Mouse (Mus musculus) kidney, postnatal 10 days (tissue): ENCODE results near the gene Npr1.

ENCODE experiments used
- DNase-seq: peaks from one replicate; pipeline ENCODE4 v3.0.0; 2021; ENCODE audit warnings: mixed read lengths

Npr1 gene

GRCm38 (mm10) chr3:90475831-90476611 lies 10.4 kb upstream of the Npr1 start, which contains the start of gene Ilf2:
Ilf2 (plus strand) TSS chr3:90476126.
- DNase-seq: peak; percentile 96

DNA sequence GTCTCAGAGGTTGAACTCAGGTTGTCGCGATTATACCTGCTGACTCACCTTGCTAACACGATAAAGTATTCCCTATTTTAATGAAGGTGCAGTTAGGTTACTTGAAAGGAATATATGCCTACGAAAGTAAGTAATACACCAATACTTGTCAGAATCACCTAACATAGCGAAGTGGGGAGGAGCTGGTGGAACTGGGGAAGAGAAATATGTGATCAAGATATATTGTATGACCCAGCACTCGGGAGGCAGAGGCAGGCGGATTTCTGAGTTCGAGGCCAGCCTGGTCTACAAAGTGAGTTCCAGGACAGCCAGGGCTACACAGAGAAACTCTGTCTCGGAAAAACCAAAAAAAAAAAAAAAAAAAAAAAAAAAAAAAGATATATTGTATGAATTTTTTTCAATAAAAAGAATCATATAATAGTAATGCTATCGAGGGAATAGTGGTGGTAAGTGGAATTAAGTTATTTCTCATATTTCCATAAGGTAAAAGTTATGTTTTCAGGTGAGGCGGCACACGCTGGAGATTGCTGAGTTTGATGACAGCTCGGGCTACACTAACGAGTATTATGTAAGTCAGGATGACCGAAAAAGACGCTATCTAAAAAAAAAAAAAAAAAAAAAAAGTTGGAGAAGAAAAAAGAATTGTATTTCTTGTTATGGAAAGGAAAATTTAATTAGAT lies 9.6 kb upstream of the Npr1 start:
- DNase-seq: no peak

DNA sequence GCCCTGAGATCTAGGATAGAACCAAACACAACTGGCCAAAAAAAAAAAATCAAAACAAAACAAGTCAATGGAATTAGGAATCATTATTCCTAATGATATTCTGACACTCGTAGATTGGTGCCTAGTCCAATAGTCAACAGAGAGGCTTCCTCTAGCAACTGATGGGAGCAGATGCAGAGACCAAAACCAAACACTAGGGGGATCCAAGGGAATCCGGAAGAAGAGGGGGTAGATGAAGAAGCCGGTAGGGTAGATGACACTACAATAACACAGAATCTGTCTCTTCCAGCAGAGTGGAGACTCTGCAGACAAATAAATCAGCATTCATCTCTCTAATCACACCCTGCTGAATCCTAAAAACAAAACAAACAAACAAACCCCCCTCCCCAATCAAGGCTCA lies 6.5 kb upstream of the Npr1 start:
- DNase-seq: peak; percentile 68

DNA sequence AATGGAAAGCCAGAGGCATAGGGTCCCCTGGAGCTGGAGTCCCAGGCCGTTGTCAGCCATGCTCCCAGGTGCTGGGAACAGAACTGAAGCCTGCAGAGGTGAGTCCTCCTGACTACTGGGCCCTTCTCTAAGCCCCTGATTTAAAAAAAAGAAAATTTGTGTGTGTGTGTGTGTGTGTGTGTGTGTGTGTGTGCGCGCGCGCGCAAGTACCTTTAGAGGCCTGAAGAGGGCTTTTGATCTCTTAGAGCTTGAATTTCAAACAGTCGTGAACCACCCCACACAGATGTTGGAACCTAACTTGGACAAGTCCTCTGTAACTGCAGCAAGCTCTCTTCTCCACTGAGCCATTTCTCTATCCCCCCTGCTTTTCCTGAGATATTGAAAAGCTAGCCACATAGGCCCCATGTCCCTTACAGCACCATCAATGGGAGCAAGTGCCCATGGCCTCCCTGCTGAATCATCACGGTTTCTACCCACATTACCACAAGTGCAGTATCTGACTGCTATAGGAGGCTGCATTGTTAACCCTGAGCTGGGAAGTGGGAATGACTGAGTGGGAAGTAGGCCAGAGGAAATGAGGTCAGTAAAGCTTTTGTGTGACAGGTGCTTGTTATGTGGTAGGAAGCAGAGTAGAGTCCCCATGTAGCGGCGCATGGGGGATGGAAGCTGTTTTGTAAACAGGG lies 2.1 kb upstream of the Npr1 start:
- DNase-seq: no peak

DNA sequence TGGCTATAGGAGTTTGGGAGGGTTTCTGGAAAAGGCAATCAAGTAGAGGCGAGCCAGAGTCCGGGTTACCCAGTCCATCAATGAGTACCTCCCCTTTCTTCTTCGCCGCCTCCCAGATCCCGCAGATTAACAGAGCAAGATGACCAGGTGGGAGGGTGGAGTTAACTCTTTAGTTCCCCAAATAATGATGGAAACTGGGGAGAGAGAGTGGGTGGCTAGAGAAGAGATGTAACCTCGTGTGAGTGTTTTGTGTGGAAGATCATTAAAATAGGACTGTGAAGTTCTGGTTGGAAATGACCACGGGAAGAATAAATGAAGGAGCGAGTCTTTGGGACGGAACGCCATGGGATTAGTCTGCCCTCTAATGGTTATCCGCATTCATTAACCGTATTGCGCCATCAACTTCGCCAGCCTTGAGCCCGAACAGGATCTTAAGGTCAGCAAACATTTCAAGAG lies 673 bp upstream of the Npr1 start:
- DNase-seq: peak; percentile 77

- DNase-seq: peak; percentile 54
These were observed 483 bp downstream of the Npr1 start for GRCm38 (mm10) chr3:90465081-90465685.

- DNase-seq: peak; percentile 54
These were observed 1.1 kb downstream of the Npr1 start for GRCm38 (mm10) chr3:90464552-90465080.

GRCm38 (mm10) chr3:90462579-90462978 lies 3.1 kb downstream of the Npr1 start:
- no peak for DNase-seq

- no peak for DNase-seq
These were observed 3.7 kb downstream of the Npr1 start for GRCm38 (mm10) chr3:90461935-90462334.

- DNase-seq: no peak
These were observed 5.4 kb downstream of the Npr1 start for GRCm38 (mm10) chr3:90460315-90460714.

DNA sequence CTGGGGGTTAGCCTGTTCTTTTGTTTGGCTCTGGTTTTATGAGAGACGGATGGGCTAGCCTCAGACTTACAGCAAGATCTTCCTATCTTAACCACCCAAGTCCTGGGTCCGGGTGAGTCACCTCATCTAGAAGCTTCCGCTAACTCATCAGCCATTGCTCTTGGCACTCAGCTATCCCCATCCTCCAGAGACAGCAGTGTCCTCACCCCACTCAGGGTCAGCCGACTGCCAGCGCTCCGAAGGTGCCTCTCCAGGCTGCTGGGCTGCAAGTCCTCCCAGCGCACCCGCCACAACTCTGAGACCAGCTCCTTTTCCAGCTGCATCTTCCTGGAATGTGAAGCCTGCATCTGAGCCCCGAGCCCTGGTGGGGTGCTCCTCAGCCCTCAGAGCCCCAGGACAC lies 5.9 kb downstream of the Npr1 start:
- no peak for DNase-seq

DNA sequence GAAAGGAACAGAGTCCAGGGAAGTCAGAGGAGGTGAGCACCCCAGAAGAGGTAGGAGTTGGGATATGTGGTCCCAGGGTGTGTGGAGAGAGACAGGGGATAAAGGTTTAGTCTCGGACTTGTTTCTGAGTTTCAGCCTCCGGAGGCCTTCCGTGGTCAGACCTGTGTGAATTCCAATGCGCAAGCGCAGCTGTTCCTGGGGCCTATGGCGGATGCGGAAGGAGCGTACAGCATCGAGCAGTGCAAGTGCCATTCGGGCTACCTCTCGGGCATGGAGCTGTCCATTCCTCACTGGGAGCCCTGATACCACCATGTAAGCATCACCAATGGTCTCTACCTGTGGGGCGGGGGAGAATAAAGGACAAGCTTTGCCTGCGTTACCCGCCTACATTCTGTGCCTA lies 10.7 kb downstream of the Npr1 start:
- no peak for DNase-seq

DNA sequence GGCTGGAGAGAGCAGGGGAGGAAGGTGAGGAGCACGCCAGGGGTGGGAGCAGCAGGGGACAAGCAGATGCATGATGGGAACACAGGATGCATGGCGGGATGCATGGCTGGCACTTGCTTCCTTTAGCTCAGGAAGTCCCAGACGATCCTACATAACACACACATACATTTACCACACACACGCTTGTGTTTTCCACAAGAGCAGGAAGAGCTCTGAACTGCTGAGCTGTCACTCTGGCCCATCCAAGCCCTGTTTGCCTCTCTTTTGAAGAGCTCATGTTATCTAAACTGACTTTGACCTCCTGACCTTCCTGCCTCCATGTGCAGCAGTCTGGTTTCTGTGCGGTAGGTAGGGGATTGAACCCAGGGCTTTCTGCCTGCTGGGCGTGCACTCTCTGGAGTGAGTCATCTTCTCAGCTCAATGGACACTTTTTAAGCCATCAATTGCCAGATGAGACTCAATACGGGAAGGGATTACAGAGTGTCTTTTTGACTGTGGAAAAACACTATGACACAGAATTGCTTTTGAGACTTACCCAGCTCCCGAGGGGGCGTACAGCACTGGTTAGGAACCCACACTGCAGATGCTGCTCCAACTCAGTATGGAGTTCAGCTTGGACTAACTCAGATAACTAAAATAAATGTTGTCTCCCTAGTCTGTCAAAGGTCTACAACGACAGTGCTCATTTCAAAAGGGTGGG lies 14.1 kb downstream of the Npr1 start:
- DNase-seq: peak; percentile 52

GRCm38 (mm10) chr3:90450874-90451273 lies 14.8 kb downstream of the Npr1 start:
- DNase-seq: no peak

DNA sequence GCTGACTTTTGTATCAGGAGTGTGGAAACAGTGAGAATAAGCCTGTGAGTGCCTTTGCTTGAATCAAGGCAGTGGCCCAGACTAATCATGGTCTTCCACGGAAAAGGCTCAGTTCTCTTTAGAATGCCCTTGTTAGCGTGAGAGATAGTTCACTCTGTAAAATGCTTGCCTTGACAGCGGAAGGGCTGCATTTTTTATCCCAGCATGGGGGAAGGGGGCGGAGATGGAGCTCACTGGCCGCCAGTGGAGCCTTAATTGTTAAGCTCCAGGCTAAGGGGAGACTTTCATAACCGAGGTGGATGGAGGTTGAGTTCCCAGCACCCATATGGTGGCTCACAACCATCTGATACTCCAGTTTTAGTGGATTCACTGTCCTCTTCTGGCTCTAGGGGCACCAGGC lies 17.0 kb downstream of the Npr1 start:
- peak; percentile 55 for DNase-seq

DNA sequence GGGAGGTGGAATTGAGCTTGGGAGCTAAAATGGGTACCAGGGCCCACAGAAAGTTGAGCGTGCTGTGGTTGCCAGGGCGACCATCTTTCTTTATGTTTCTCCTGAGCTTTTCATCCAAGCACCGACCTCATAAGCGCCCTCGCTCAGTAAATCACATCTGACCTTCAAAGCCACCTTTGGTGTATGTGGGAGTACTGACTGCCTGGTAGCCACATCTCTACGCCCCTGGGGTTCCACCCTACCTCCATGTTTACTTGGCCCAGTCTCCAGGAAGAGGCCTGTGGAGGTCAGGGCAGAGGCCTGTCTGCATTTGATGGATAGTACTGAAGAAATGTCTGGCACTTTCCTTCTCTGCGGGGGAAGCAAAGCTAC lies 18.6 kb downstream of the Npr1 start:
- peak; percentile 55 for DNase-seq

DNA sequence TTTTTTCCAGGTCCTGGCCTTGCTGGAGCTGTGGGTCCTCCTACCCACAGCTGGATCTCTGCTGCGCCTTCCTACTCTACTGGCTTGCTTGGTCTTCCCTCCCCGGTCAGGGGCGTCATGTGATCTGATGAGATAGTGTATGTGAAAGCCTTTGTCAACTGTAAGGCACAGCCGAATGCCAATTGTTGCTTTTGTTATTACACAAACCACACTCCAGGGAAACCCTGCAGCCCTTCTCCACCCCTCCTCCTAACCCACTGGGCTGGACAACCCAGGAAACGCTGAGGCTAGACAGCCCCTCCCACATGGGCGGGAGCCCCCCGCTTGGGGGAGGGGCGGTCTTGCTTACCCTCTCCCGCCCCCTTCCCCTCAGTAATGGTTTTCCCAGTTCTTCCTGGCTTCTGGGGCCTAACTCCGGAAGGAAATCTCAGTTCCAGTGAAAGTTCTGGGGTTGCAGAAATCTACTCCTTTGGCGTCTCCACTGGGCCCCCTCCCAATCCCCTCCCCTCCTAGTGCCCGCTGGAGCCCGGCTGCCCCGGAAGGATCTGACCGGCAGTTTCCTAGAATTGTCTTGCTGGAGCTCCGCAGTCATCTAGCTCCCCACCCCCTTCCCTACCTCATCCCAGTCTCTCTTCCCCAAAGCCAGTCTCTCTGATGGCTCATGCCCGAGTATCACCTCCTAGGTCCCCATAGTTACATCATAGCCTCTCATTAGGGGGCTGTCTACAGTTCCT lies 19.1 kb downstream of the Npr1 start:
- peak; percentile 94 for DNase-seq

DNA sequence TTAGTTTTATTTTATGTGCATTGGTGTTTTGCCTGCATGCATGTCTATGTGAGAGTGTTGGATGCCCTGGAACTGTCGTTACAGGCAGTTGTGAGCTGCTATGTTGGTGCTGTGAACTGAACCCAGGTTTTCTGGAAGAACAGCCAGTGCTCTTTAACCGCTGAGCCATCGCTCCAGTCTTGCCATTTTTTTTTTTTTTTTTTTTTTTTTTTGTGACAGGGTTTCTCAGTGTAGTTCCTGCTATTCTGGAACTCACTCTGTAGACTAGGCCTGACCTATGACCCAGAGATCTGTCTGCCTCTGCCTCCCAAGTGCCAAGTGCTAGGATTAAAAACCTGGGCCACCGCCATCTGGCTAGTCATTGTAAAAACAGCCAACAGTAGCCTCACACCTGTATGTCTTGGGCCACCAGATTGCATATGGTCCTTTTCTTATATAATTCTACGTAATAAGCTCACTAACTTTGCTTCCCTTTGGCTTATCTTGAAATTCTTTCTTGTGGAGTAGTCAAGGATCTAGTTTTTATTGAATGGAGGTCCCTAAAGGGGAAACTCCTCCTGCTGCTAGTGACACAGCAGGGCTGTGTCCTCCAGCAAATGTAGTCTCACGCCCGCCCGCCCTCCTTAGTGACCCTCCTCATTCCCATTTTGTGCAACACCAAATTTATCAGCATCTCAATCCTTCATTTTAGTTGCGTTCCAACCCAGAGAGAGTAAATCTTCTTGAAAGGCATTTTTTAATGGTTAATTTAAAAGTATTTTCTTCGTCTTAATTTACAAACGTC lies 20.1 kb downstream of the Npr1 start:
- DNase-seq: peak; percentile 58

- no peak for DNase-seq
These were observed 21.7 kb downstream of the Npr1 start for GRCm38 (mm10) chr3:90443977-90444376.

DNA sequence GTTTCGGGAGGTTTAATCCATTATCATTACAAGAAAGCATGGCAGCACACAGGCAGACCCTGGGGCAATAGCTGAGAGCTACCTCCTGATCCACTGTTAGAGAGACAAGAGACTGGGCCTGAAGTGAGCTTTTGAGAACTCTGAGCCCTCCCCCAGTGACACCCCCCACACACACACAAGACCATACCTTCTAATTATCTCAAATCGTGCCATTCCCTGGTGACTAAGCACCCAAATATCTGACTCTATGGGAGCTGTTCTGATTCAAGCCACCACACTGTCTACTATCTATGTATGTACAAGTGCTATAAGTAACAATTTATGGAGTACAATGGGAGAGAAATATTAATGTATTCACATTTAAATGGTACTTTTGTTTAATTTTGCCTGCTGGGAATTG lies 24.9 kb downstream of the Npr1 start:
- DNase-seq: no peak

- DNase-seq: no peak
These were observed 28.5 kb downstream of the Npr1 start for GRCm38 (mm10) chr3:90437131-90437530.
